Mouse (Mus musculus): ENCODE results near the gene Alk. TPM values are rescaled to one million over a fixed set of nuclear protein-coding genes. Genes with fewer than 3 reads are reported as not detected.

Alk gene
- polyA plus RNA-seq, 1 experiment: not detected

GRCm38 (mm10) chr17:72414676-72415075, 189.8 kb downstream of the Alk start:
- TF ChIP-seq EP300 (IDR thresholded peaks at IDR 0.05; ENCODE audit: insufficient read depth, low read depth, low read length): no peak
- TF ChIP-seq CTCF (IDR thresholded peaks at IDR 0.05; ENCODE audit: low read depth, low read length): no peak
- TF ChIP-seq POLR2A (IDR thresholded peaks at IDR 0.05; ENCODE audit: insufficient read depth, low read length): no peak
- Histone ChIP-seq H3K36me3 (ENCODE audit: control insufficient read depth, insufficient read depth, low read length, poor library complexity, severe bottlenecking) (no peaks in the 10 kb centered on the region), H3K9ac (ENCODE audit: low read depth, poor library complexity, severe bottlenecking) (no peak overlapping the region), H3K27me3 (ENCODE audit: control insufficient read depth, insufficient read depth, low read length, poor library complexity, severe bottlenecking) (no peaks in the 10 kb centered on the region), H3K9me3 (replicated peaks; ENCODE audit: control insufficient read depth, insufficient read depth, low read length, poor library complexity, severe bottlenecking) (no peaks in the 10 kb centered on the region), H3K27ac (ENCODE audit: insufficient read depth, low read length) (no peak overlapping the region), H3K4me3 (ENCODE audit: low read depth, low read length) (no peak overlapping the region), H3K4me1 (ENCODE audit: control insufficient read depth, insufficient read depth, low read length) (no peaks in the 10 kb centered on the region)

- Histone ChIP-seq H3K4me1 (ENCODE audit: control insufficient read depth, insufficient read depth, low read length) (no peaks in the 10 kb centered on the region), H3K27me3 (ENCODE audit: control insufficient read depth, insufficient read depth, low read length, poor library complexity, severe bottlenecking) (no peaks in the 10 kb centered on the region), H3K4me3 (ENCODE audit: low read depth, low read length) (no peak overlapping the region), H3K27ac (ENCODE audit: insufficient read depth, low read length) (no peak overlapping the region), H3K36me3 (ENCODE audit: control insufficient read depth, insufficient read depth, low read length, poor library complexity, severe bottlenecking) (no peaks in the 10 kb centered on the region), H3K9me3 (replicated peaks; ENCODE audit: control insufficient read depth, insufficient read depth, low read length, poor library complexity, severe bottlenecking) (no peaks in the 10 kb centered on the region), H3K9ac (ENCODE audit: low read depth, poor library complexity, severe bottlenecking) (no peak overlapping the region)
- TF ChIP-seq CTCF (IDR thresholded peaks at IDR 0.05; ENCODE audit: low read depth, low read length) (no peak), POLR2A (IDR thresholded peaks at IDR 0.05; ENCODE audit: insufficient read depth, low read length) (no peak), EP300 (IDR thresholded peaks at IDR 0.05; ENCODE audit: insufficient read depth, low read depth, low read length) (no peak)
These were observed 199.6 kb downstream of the Alk start for GRCm38 (mm10) chr17:72404813-72405212.

- H3K9ac ChIP-seq (ENCODE audit: low read depth, poor library complexity, severe bottlenecking): no peak overlapping the region
- H3K4me3 ChIP-seq (ENCODE audit: low read depth, low read length): no peak overlapping the region
- H3K27me3 ChIP-seq (ENCODE audit: control insufficient read depth, insufficient read depth, low read length, poor library complexity, severe bottlenecking): no peaks in the 10 kb centered on the region
- H3K27ac ChIP-seq (ENCODE audit: insufficient read depth, low read length): no peak overlapping the region
- no peak for TF ChIP-seq EP300 (IDR thresholded peaks at IDR 0.05; ENCODE audit: insufficient read depth, low read depth, low read length)
- TF ChIP-seq POLR2A (IDR thresholded peaks at IDR 0.05; ENCODE audit: insufficient read depth, low read length): no peak
- no peak for TF ChIP-seq CTCF (IDR thresholded peaks at IDR 0.05; ENCODE audit: low read depth, low read length)
- no peaks in the 10 kb centered on the region for H3K4me1 ChIP-seq (ENCODE audit: control insufficient read depth, insufficient read depth, low read length)
- no peaks in the 10 kb centered on the region for H3K36me3 ChIP-seq (ENCODE audit: control insufficient read depth, insufficient read depth, low read length, poor library complexity, severe bottlenecking)
- H3K9me3 ChIP-seq (replicated peaks; ENCODE audit: control insufficient read depth, insufficient read depth, low read length, poor library complexity, severe bottlenecking): no peaks in the 10 kb centered on the region
These were observed 202.6 kb downstream of the Alk start for GRCm38 (mm10) chr17:72401861-72402260.

GRCm38 (mm10) chr17:72401349-72401748, 203.1 kb downstream of the Alk start:
- no peak overlapping the region for H3K4me3 ChIP-seq (ENCODE audit: low read depth, low read length)
- no peaks in the 10 kb centered on the region for H3K9me3 ChIP-seq (replicated peaks; ENCODE audit: control insufficient read depth, insufficient read depth, low read length, poor library complexity, severe bottlenecking)
- no peaks in the 10 kb centered on the region for H3K4me1 ChIP-seq (ENCODE audit: control insufficient read depth, insufficient read depth, low read length)
- H3K27me3 ChIP-seq (ENCODE audit: control insufficient read depth, insufficient read depth, low read length, poor library complexity, severe bottlenecking): no peaks in the 10 kb centered on the region
- H3K27ac ChIP-seq (ENCODE audit: insufficient read depth, low read length): no peak overlapping the region
- TF ChIP-seq CTCF (IDR thresholded peaks at IDR 0.05; ENCODE audit: low read depth, low read length) (no peak), EP300 (IDR thresholded peaks at IDR 0.05; ENCODE audit: insufficient read depth, low read depth, low read length) (no peak), POLR2A (IDR thresholded peaks at IDR 0.05; ENCODE audit: insufficient read depth, low read length) (no peak)
- H3K36me3 ChIP-seq (ENCODE audit: control insufficient read depth, insufficient read depth, low read length, poor library complexity, severe bottlenecking): no peaks in the 10 kb centered on the region
- no peak overlapping the region for H3K9ac ChIP-seq (ENCODE audit: low read depth, poor library complexity, severe bottlenecking)

GRCm38 (mm10) chr17:72399331-72400059, 204.9 kb downstream of the Alk start:
- TF ChIP-seq EP300 (IDR thresholded peaks at IDR 0.05; ENCODE audit: insufficient read depth, low read depth, low read length): no peak
- no peak for TF ChIP-seq CTCF (IDR thresholded peaks at IDR 0.05; ENCODE audit: low read depth, low read length)
- no peak for TF ChIP-seq POLR2A (IDR thresholded peaks at IDR 0.05; ENCODE audit: insufficient read depth, low read length)
- no peaks in the 10 kb centered on the region for H3K9me3 ChIP-seq (replicated peaks; ENCODE audit: control insufficient read depth, insufficient read depth, low read length, poor library complexity, severe bottlenecking)

GRCm38 (mm10) chr17:72395956-72396355, 208.5 kb downstream of the Alk start:
- no peak overlapping the region for H3K9ac ChIP-seq (ENCODE audit: low read depth, poor library complexity, severe bottlenecking)
- TF ChIP-seq CTCF (IDR thresholded peaks at IDR 0.05; ENCODE audit: low read depth, low read length) (no peak), EP300 (IDR thresholded peaks at IDR 0.05; ENCODE audit: insufficient read depth, low read depth, low read length) (no peak), POLR2A (IDR thresholded peaks at IDR 0.05; ENCODE audit: insufficient read depth, low read length) (no peak)

More at GRCm38 (mm10) chr17:72399331-72400059, 204.9 kb downstream of the Alk start:
- no peaks in the 10 kb centered on the region for H3K27me3 ChIP-seq (ENCODE audit: control insufficient read depth, insufficient read depth, low read length, poor library complexity, severe bottlenecking)
- no peaks in the 10 kb centered on the region for H3K4me1 ChIP-seq (ENCODE audit: control insufficient read depth, insufficient read depth, low read length)
- H3K4me3 ChIP-seq (ENCODE audit: low read depth, low read length): no peak overlapping the region
- H3K9ac ChIP-seq (ENCODE audit: low read depth, poor library complexity, severe bottlenecking): no peak overlapping the region
- H3K27ac ChIP-seq (ENCODE audit: insufficient read depth, low read length): no peak overlapping the region
- no peaks in the 10 kb centered on the region for H3K36me3 ChIP-seq (ENCODE audit: control insufficient read depth, insufficient read depth, low read length, poor library complexity, severe bottlenecking)

More at GRCm38 (mm10) chr17:72395956-72396355, 208.5 kb downstream of the Alk start:
- Histone ChIP-seq H3K9me3 (replicated peaks; ENCODE audit: control insufficient read depth, insufficient read depth, low read length, poor library complexity, severe bottlenecking) (no peaks in the 10 kb centered on the region), H3K27ac (ENCODE audit: insufficient read depth, low read length) (no peak overlapping the region), H3K27me3 (ENCODE audit: control insufficient read depth, insufficient read depth, low read length, poor library complexity, severe bottlenecking) (no peaks in the 10 kb centered on the region), H3K4me1 (ENCODE audit: control insufficient read depth, insufficient read depth, low read length) (no peaks in the 10 kb centered on the region), H3K4me3 (ENCODE audit: low read depth, low read length) (no peak overlapping the region), H3K36me3 (ENCODE audit: control insufficient read depth, insufficient read depth, low read length, poor library complexity, severe bottlenecking) (no peaks in the 10 kb centered on the region)
